Mouse (Mus musculus): Measurements from ENCODE around the gene Sycp3. TPM values are rescaled to one million over a fixed set of nuclear protein-coding genes. Genes with fewer than 3 reads are reported as not detected.

Sycp3 gene
- not detected in 2 replicates for total RNA-seq (2014; rRNA removed)
- polyA plus RNA-seq (2015; fragmentation: Nextera tagmentation; extraction: Ambion mirVana) = 1.2 and 1.4 TPM in 2 replicates

DNA sequence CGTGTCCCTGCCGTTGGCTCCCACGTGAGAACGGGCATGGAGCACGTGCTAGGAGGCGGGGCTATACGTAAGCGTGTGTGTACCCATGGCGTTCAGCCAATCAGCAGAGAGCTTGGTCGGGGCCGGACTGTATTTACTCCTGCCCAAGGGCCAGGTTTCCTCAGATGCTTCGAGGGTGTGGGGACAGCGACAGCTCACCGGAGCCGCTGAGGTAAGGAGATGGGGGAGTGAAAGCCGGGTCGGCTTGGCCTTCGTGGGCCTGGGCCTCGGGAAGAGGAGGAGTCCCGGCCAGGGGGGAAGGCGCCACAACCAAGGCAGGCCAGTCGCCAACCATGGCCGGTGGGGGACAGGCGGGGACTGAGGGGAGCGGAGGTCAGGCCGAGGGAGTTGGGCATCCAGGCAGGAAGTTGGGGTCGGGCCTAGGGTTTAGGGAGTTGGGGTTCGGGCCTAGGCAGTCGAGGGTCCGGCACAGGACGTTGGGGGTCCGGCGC lies at the start of gene Sycp3:
Sycp3 (plus strand) TSS at position 68 of the 491 bp plus-strand sequence.
- H3K9ac ChIP-seq (replicated peaks; ENCODE audit: low read length, poor library complexity, severe bottlenecking) = no peak within 1 kb of the TSS
- DNase-seq (ENCODE audit: low spot score) = no peak
- ATAC-seq (ENCODE audit: low FRiP score) = peak; percentile 47; the same call in 1 of the 2 replicates
- 88% methylated on average over 33 of the region's 33 CpGs for WGBS
- H3K4me2 ChIP-seq (ENCODE audit: low read depth, low read length, poor library complexity, severe bottlenecking) = no peak within 1 kb of the TSS
- no peak within 1 kb of the TSS for H3K27ac ChIP-seq (ENCODE audit: low read depth, low read length)
- no peaks in the 10 kb centered on the region for H3K27me3 ChIP-seq (ENCODE audit: insufficient read depth, low read length)
- H3K4me1 ChIP-seq (ENCODE audit: insufficient read depth, low read length) = no peaks in the 10 kb centered on the region
- no peaks in the 10 kb centered on the region for H3K9me3 ChIP-seq (ENCODE audit: low read length)
- H3K4me3 ChIP-seq (ENCODE audit: low read depth, low read length) = no peak within 1 kb of the TSS
- no peaks in the 10 kb centered on the region for H3K36me3 ChIP-seq (ENCODE audit: insufficient read depth, low read length)
- no peak for TF ChIP-seq CTCF (IDR thresholded peaks at IDR 0.05)

DNA sequence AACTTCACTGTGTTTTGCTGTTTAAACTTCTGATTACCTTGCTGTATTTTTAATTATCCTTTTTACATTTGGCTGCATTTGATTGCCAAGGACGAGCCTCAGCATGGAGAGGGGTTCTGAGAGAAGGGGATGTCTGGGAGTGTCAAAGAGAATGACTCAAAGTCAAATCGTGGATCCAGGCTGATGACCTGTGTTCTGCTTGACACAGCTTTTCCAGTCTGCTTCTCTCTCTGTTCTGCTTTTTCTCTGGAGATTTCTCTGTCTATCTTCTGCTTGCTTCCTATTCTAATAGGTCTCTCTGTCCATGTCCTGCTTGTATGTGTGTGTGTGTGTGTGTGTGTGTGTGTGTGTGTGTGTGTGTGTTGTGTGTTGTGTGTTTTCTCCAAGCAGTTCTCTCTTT lies 49.6 kb upstream of the Sycp3 start:
- Histone ChIP-seq H3K4me1 (ENCODE audit: insufficient read depth, low read length) (no peaks in the 10 kb centered on the region), H3K36me3 (ENCODE audit: insufficient read depth, low read length) (0 out of 2 replicates have a peak, but pooled peaks cover 3% of the 10 kb centered on the region), H3K4me3 (ENCODE audit: low read depth, low read length) (no peak overlapping the region), H3K9ac (replicated peaks; ENCODE audit: low read length, poor library complexity, severe bottlenecking) (no peak overlapping the region), H3K27ac (ENCODE audit: low read depth, low read length) (no peak overlapping the region), H3K4me2 (ENCODE audit: low read depth, low read length, poor library complexity, severe bottlenecking) (no peak overlapping the region), H3K27me3 (ENCODE audit: insufficient read depth, low read length) (no peaks in the 10 kb centered on the region), H3K9me3 (ENCODE audit: low read length) (no peaks in the 10 kb centered on the region)
- ATAC-seq (ENCODE audit: low FRiP score) (no peak), DNase-seq (ENCODE audit: low spot score) (no peak)
- 52% methylated on average over 2 of the region's 2 CpGs for whole genome bisulfite sequencing
- no peak for TF ChIP-seq CTCF (IDR thresholded peaks at IDR 0.05)

GRCm38 (mm10) chr10:88412290-88412995 lies 46.9 kb upstream of the Sycp3 start:
- DNase-seq (ENCODE audit: low spot score) = peak; percentile 25
- Histone ChIP-seq H3K9ac (replicated peaks; ENCODE audit: low read length, poor library complexity, severe bottlenecking) (no peak overlapping the region), H3K4me3 (ENCODE audit: low read depth, low read length) (no peak overlapping the region), H3K9me3 (ENCODE audit: low read length) (no peaks in the 10 kb centered on the region), H3K4me2 (ENCODE audit: low read depth, low read length, poor library complexity, severe bottlenecking) (no peak overlapping the region), H3K4me1 (ENCODE audit: insufficient read depth, low read length) (no peaks in the 10 kb centered on the region), H3K27me3 (ENCODE audit: insufficient read depth, low read length) (no peaks in the 10 kb centered on the region), H3K27ac (ENCODE audit: low read depth, low read length) (no peak overlapping the region), H3K36me3 (ENCODE audit: insufficient read depth, low read length) (peaks cover 12% of the 10 kb centered on the region)
- TF ChIP-seq CTCF (IDR thresholded peaks at IDR 0.05) = no peak
- 60% methylated on average over 17 of the region's 17 CpGs for WGBS
- no peak for ATAC-seq (ENCODE audit: low FRiP score)

DNA sequence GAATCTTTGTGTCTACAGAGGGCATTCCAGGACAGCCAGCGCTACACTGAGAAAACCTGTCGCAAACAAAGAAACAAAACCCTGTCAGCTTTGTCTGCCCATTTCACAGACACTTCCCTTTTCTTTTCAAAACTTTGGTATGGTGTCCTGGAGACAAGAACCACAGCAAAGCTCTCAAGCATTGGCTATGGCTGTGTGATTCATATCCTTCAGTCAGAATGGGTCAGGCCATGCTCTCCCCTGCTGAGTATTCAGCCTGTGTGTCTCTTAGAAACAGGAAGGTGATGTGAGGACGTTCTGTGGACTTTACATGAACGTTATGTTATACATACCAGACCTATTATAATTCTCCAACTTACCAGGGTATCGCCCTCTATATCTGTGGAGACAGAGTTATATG lies 41.7 kb upstream of the Sycp3 start:
- Histone ChIP-seq H3K4me1 (ENCODE audit: insufficient read depth, low read length) (no peaks in the 10 kb centered on the region), H3K27ac (ENCODE audit: low read depth, low read length) (no peak overlapping the region), H3K9ac (replicated peaks; ENCODE audit: low read length, poor library complexity, severe bottlenecking) (no peak overlapping the region), H3K4me3 (ENCODE audit: low read depth, low read length) (no peak overlapping the region), H3K36me3 (ENCODE audit: insufficient read depth, low read length) (peaks cover 47% of the 10 kb centered on the region), H3K4me2 (ENCODE audit: low read depth, low read length, poor library complexity, severe bottlenecking) (no peak overlapping the region), H3K27me3 (ENCODE audit: insufficient read depth, low read length) (no peaks in the 10 kb centered on the region), H3K9me3 (ENCODE audit: low read length) (no peaks in the 10 kb centered on the region)
- TF ChIP-seq CTCF (IDR thresholded peaks at IDR 0.05) = no peak
- 87% methylated on average over 5 of the region's 5 CpGs for WGBS
- no peak for ATAC-seq (ENCODE audit: low FRiP score)
- no peak for DNase-seq (ENCODE audit: low spot score)

DNA sequence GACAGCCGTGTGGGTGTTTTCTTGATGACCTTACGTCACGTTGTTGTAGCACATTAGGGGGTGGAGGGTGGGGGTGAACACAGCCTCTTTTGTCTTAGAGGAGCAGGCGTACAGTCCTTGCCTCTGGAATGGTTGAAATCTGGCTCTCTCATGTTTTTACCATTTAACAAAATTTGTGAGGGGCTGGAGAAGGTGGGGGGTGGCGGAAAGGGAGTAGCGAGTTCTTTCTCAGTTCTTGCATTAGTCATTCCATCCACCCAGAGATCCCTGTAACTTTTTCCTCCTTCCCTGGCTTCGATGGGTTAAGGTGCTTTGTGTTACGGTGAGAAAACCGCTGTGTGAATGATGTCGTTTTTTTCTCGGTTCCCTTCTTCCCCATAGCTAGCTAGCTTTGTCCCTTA lies 39.2 kb upstream of the Sycp3 start:
- 82% methylated on average over 11 of the region's 11 CpGs for WGBS
- H3K27ac ChIP-seq (ENCODE audit: low read depth, low read length) = no peak overlapping the region
- TF ChIP-seq CTCF (IDR thresholded peaks at IDR 0.05) = no peak

GRCm38 (mm10) chr10:88420655-88421435 lies 38.5 kb upstream of the Sycp3 start:
- H3K36me3 ChIP-seq (ENCODE audit: insufficient read depth, low read length) = peaks cover 44% of the 10 kb centered on the region
- WGBS = 95% methylated on average over 19 of the region's 19 CpGs
- TF ChIP-seq CTCF (IDR thresholded peaks at IDR 0.05) = no peak
- H3K4me2 ChIP-seq (ENCODE audit: low read depth, low read length, poor library complexity, severe bottlenecking) = no peak overlapping the region
- no peaks in the 10 kb centered on the region for H3K27me3 ChIP-seq (ENCODE audit: insufficient read depth, low read length)
- DNase-seq (ENCODE audit: low spot score) (no peak), ATAC-seq (ENCODE audit: low FRiP score) (no peak)
- no peak overlapping the region for H3K27ac ChIP-seq (ENCODE audit: low read depth, low read length)
- no peak overlapping the region for H3K4me3 ChIP-seq (ENCODE audit: low read depth, low read length)
- no peaks in the 10 kb centered on the region for H3K4me1 ChIP-seq (ENCODE audit: insufficient read depth, low read length)
- H3K9ac ChIP-seq (replicated peaks; ENCODE audit: low read length, poor library complexity, severe bottlenecking) = no peak overlapping the region
- no peaks in the 10 kb centered on the region for H3K9me3 ChIP-seq (ENCODE audit: low read length)

More for the DNA sequence above, 39.2 kb upstream of the Sycp3 start:
- Histone ChIP-seq H3K9ac (replicated peaks; ENCODE audit: low read length, poor library complexity, severe bottlenecking) (no peak overlapping the region), H3K4me2 (ENCODE audit: low read depth, low read length, poor library complexity, severe bottlenecking) (no peak overlapping the region), H3K36me3 (ENCODE audit: insufficient read depth, low read length) (peaks cover 51% of the 10 kb centered on the region), H3K27me3 (ENCODE audit: insufficient read depth, low read length) (no peaks in the 10 kb centered on the region), H3K4me3 (ENCODE audit: low read depth, low read length) (no peak overlapping the region), H3K4me1 (ENCODE audit: insufficient read depth, low read length) (no peaks in the 10 kb centered on the region), H3K9me3 (ENCODE audit: low read length) (no peaks in the 10 kb centered on the region)
- no peak for DNase-seq (ENCODE audit: low spot score)
- ATAC-seq (ENCODE audit: low FRiP score) = no peak

Data from midbrain, postnatal 0 days (tissue).